Comparison of ENCODE assay signal across 20 mouse cellular contexts in genomic region chr8:108932729-108933128, GRCm38 (mm10).
DNase-seq lines count a peak whose midpoint lies in the region; ATAC-seq and TF ChIP-seq lines count a peak whose summit lies in the region.
"Had no signal": no experiment of that assay in that cellular context is flagged by ENCODE, and none has a peak within 500 bp of the region (broad histone marks: within the 10 kb centered on the region; RNA-seq: fewer than 3 reads in every experiment).

No protein-coding gene starts in this region.

- no peak overlapping the region for H3K4me3 ChIP-seq in hindbrain, embryonic 10.5 days
- H3K4me3 ChIP-seq in hindbrain, postnatal 0 days (ENCODE audit: low read length) = no peak overlapping the region
- H3K4me3 ChIP-seq in midbrain, embryonic 13.5 days (replicated peaks) = no peak overlapping the region
- H3K4me3 ChIP-seq in midbrain, embryonic 10.5 days = no peak overlapping the region
- no peak overlapping the region for H3K4me3 ChIP-seq in hindbrain, embryonic 14.5 days (replicated peaks; ENCODE audit: low read length)
- H3K4me3 ChIP-seq: embryonic facial prominence, embryonic 13.5 days; heart, embryonic 10.5 days had no signal

- H3K36me3 ChIP-seq in hindbrain, embryonic 10.5 days = peaks cover 43% of the 10 kb centered on the region
- H3K36me3 ChIP-seq in hindbrain, postnatal 0 days (ENCODE audit: insufficient read depth, low read length) = no peaks in the 10 kb centered on the region
- peaks cover 35% of the 10 kb centered on the region for H3K36me3 ChIP-seq in midbrain, embryonic 13.5 days
- peaks cover 50% of the 10 kb centered on the region for H3K36me3 ChIP-seq in midbrain, embryonic 10.5 days
- peaks cover 16% of the 10 kb centered on the region for H3K36me3 ChIP-seq in hindbrain, embryonic 14.5 days (replicated peaks; ENCODE audit: control insufficient read depth, insufficient read depth)

- no peak overlapping the region for H3K9ac ChIP-seq in hindbrain, postnatal 0 days (replicated peaks; ENCODE audit: low read length)
- no peak overlapping the region for H3K9ac ChIP-seq in midbrain, embryonic 13.5 days (replicated peaks)
- no peak overlapping the region for H3K9ac ChIP-seq in hindbrain, embryonic 14.5 days
- H3K9ac ChIP-seq: embryonic facial prominence, embryonic 13.5 days had no signal

- DNase-seq in hindbrain, embryonic 10.5 days (ENCODE audit: low spot score) = no peak
- DNase-seq in hindbrain, postnatal 0 days (ENCODE audit: low spot score) = no peak
- no peak for DNase-seq in midbrain, embryonic 10.5 days (ENCODE audit: low spot score)
- no peak for DNase-seq in hindbrain, embryonic 14.5 days (ENCODE audit: low spot score)
- DNase-seq in spleen, postnatal 4 days (ENCODE audit: low spot score in 2 of 2) = no peak
- DNase-seq: adrenal gland, adult 8-10 months; adrenal gland, postnatal 36 days; cerebellum, adult 11 months; cerebellum, adult 9-10 months; cerebellum, postnatal 25 days; gastrocnemius, postnatal 10 days; heart, adult 18-20 months; heart, postnatal 10 days; heart, postnatal 4 days had no signal

- peak overlapping the region; percentile 66 for H3K27ac ChIP-seq in hindbrain, embryonic 10.5 days
- H3K27ac ChIP-seq in hindbrain, postnatal 0 days = no peak overlapping the region
- H3K27ac ChIP-seq in midbrain, embryonic 13.5 days = peak overlapping the region; percentile 54
- no peak overlapping the region; the same call in 1 of the 2 replicates for H3K27ac ChIP-seq in midbrain, embryonic 10.5 days (replicated peaks)
- H3K27ac ChIP-seq in hindbrain, embryonic 14.5 days = 0 out of 2 replicates have a peak overlapping the region, but pooled peaks have one; percentile 15
- H3K27ac ChIP-seq: heart, embryonic 10.5 days had no signal

- 91% methylated on average over 9 of the region's 9 CpGs for WGBS in hindbrain, embryonic 10.5 days
- whole genome bisulfite sequencing in hindbrain, postnatal 0 days = 80% methylated on average over 9 of the region's 9 CpGs
- WGBS in midbrain, embryonic 13.5 days = 92% methylated on average over 9 of the region's 9 CpGs
- 95% methylated on average over 9 of the region's 9 CpGs for WGBS in midbrain, embryonic 10.5 days
- 91% methylated on average over 9 of the region's 9 CpGs for WGBS in hindbrain, embryonic 14.5 days

- H3K9me3 ChIP-seq in hindbrain, embryonic 10.5 days = no peaks in the 10 kb centered on the region
- H3K9me3 ChIP-seq in hindbrain, postnatal 0 days (ENCODE audit: low read length) = no peaks in the 10 kb centered on the region
- H3K9me3 ChIP-seq in midbrain, embryonic 13.5 days = no peaks in the 10 kb centered on the region
- H3K9me3 ChIP-seq in midbrain, embryonic 10.5 days (replicated peaks) = no peaks in the 10 kb centered on the region
- H3K9me3 ChIP-seq in hindbrain, embryonic 14.5 days (ENCODE audit: control insufficient read depth, low read length) = no peaks in the 10 kb centered on the region
- H3K9me3 ChIP-seq: embryonic facial prominence, embryonic 13.5 days; heart, embryonic 10.5 days had no signal

- H3K4me2 ChIP-seq in hindbrain, postnatal 0 days (ENCODE audit: low read depth, low read length) = no peak overlapping the region
- no peak overlapping the region for H3K4me2 ChIP-seq in midbrain, embryonic 13.5 days (replicated peaks)
- H3K4me2 ChIP-seq in hindbrain, embryonic 14.5 days (replicated peaks) = no peak overlapping the region
- H3K4me2 ChIP-seq: embryonic facial prominence, embryonic 13.5 days had no signal

- no peaks in the 10 kb centered on the region for H3K27me3 ChIP-seq in hindbrain, embryonic 10.5 days (ENCODE audit: insufficient read depth, poor library complexity, severe bottlenecking)
- no peaks in the 10 kb centered on the region for H3K27me3 ChIP-seq in hindbrain, postnatal 0 days (ENCODE audit: insufficient read depth, low read length)
- H3K27me3 ChIP-seq in midbrain, embryonic 13.5 days = no peaks in the 10 kb centered on the region
- H3K27me3 ChIP-seq in midbrain, embryonic 10.5 days (ENCODE audit: low read depth, poor library complexity, severe bottlenecking) = no peaks in the 10 kb centered on the region
- no peaks in the 10 kb centered on the region for H3K27me3 ChIP-seq in hindbrain, embryonic 14.5 days (ENCODE audit: control insufficient read depth, insufficient read depth, low read length)
- H3K27me3 ChIP-seq: CH12.LX; embryonic facial prominence, embryonic 13.5 days had no signal

- TF ChIP-seq CTCF in hindbrain, postnatal 0 days (IDR thresholded peaks at IDR 0.05; ENCODE audit: low read depth) = no peak

- peaks cover 48% of the 10 kb centered on the region for H3K4me1 ChIP-seq in hindbrain, embryonic 10.5 days (replicated peaks)
- H3K4me1 ChIP-seq in hindbrain, postnatal 0 days (ENCODE audit: insufficient read depth, low read length) = 0 out of 2 replicates have a peak, but pooled peaks cover 3% of the 10 kb centered on the region
- H3K4me1 ChIP-seq in midbrain, embryonic 13.5 days (replicated peaks) = peaks cover 65% of the 10 kb centered on the region
- H3K4me1 ChIP-seq in midbrain, embryonic 10.5 days = peaks cover 30% of the 10 kb centered on the region
- peaks cover 15% of the 10 kb centered on the region for H3K4me1 ChIP-seq in hindbrain, embryonic 14.5 days (replicated peaks; ENCODE audit: control insufficient read depth, insufficient read depth, low read length)

- no peak for ATAC-seq in hindbrain, postnatal 0 days
- ATAC-seq in midbrain, embryonic 13.5 days = no peak
- ATAC-seq in hindbrain, embryonic 14.5 days (ENCODE audit: low FRiP score) = no peak
- ATAC-seq in cerebellum, adult (ENCODE audit: insufficient number of reproducible peaks, low FRiP score, low TSS enrichment) = no peak
- ATAC-seq: intestine, embryonic 16.5 days had no signal

Comparison
In these comparisons a context has a peak if more than half of its experiments do, and no peak if none do; other contexts are left out.
1. H3K27ac ChIP-seq: peak in hindbrain, embryonic 10.5 days (single experiment), midbrain, embryonic 13.5 days (single experiment) and hindbrain, embryonic 14.5 days (single experiment); none in hindbrain, postnatal 0 days (single experiment) and midbrain, embryonic 10.5 days (single experiment).